Mouse (Mus musculus) heart, embryonic 14.5 days (tissue): ENCODE results near the gene Cited2. TPM values are rescaled to one million over a fixed set of nuclear protein-coding genes. Genes with fewer than 3 reads are reported as not detected.

Source experiments
- ATAC-seq: fragments of 200-750 bp; cut with Nextera tagmentation; 2 replicates; pipeline ENCODE4 v1.8.0; 2017; ENCODE audit warnings: low read depth, moderate TSS enrichment; ENCODE audit not compliant: insufficient number of reproducible peaks, insufficient read depth, low FRiP score
- H3K27ac ChIP-seq, 2 experiments: fragments of 200-500 bp in 1 of 2; fragments of 300-500 bp in 1 of 2; sonication (generic) in 1 of 2; replicated peaks in 1 of 2; 2 replicates each; pipeline ENCODE4 v1.5.1; 2012 to 2014; ENCODE audit warnings: low read depth in 2 of 2, low read length in 2 of 2, control low read depth in 1 of 2, mild to moderate bottlenecking in 1 of 2, mixed read lengths in 1 of 2; ENCODE audit not compliant: control insufficient read depth in 1 of 2, insufficient read depth in 1 of 2
- H3K27me3 ChIP-seq: fragments of 300-500 bp; sonication (generic); 2 replicates; pipeline ENCODE4 v1.6.1; 2014; ENCODE audit warnings: mild to moderate bottlenecking, low read length, control low read depth; ENCODE audit not compliant: control insufficient read depth, insufficient read depth
- H3K36me3 ChIP-seq: fragments of 300-500 bp; sonication (generic); 2 replicates; pipeline ENCODE4 v1.6.1; 2014; ENCODE audit warnings: mild to moderate bottlenecking, control low read depth, low read length, mixed read lengths; ENCODE audit not compliant: control insufficient read depth, insufficient read depth
- H3K4me1 ChIP-seq, 2 experiments: fragments of 200-500 bp in 1 of 2; fragments of 300-500 bp in 1 of 2; sonication (generic) in 1 of 2; 2 replicates each; pipeline ENCODE4 v1.6.1; 2012 to 2014; ENCODE audit warnings: low read length in 2 of 2, control low read depth in 1 of 2, mixed read lengths in 1 of 2; ENCODE audit not compliant: control insufficient read depth in 2 of 2, insufficient read depth in 2 of 2
- H3K4me2 ChIP-seq: fragments of 300-500 bp; sonication (generic); 2 replicates; pipeline ENCODE4 v1.6.1; 2014; ENCODE audit warnings: mild to moderate bottlenecking, low read length
- H3K4me3 ChIP-seq, 2 experiments: fragments of 200-500 bp in 1 of 2; fragments of 300-500 bp in 1 of 2; sonication (generic) in 1 of 2; 2 replicates each; pipeline ENCODE4 v1.5.1; 2012 to 2014; ENCODE audit warnings: low read length in 2 of 2, mild to moderate bottlenecking in 2 of 2, control low read depth in 1 of 2, low read depth in 1 of 2, moderate library complexity in 1 of 2; ENCODE audit not compliant: control insufficient read depth in 1 of 2, insufficient read depth in 1 of 2
- H3K9ac ChIP-seq: fragments of 300-500 bp; sonication (generic); 2 replicates; pipeline ENCODE4 v1.6.1; 2014; ENCODE audit warnings: mild to moderate bottlenecking, low read length
- H3K9me3 ChIP-seq: fragments of 300-500 bp; sonication (generic); 2 replicates; pipeline ENCODE4 v1.6.1; 2016; ENCODE audit warnings: low read length, control low read depth; ENCODE audit not compliant: control insufficient read depth
- WGBS: fragments of 180-500 bp; shearing (Covaris S2); extraction: QIAGEN DNeasy Blood & Tissue Kit; methylation state at CpG from one replicate; pipeline ENCODE4 v1.1.7; 2014; 5-methylcytosine and 5-hydroxymethylcytosine counted together
- polyA plus RNA-seq: library from polyadenylated mRNA; unstranded; fragments of >200 nt; fragmentation: Nextera tagmentation; extraction: Ambion mirVana; gene quantifications from 2 replicates; pipeline ENCODE4 v1.2.1, GENCODE M21; 2014

The Cited2 gene
- polyA plus RNA-seq, 1 experiment from 2014 or later, result 37.2 TPM

GRCm38 (mm10) chr10:17733057-17733456 is 10.0 kb downstream of the Cited2 start:
- Histone ChIP-seq H3K9me3 (no peaks in the 10 kb centered on the region), H3K27ac (no peak overlapping the region), H3K4me2 (no peak overlapping the region), H3K4me3 (no peak overlapping the region), H3K27me3 (no peaks in the 10 kb centered on the region), H3K4me1 (no peaks in the 10 kb centered on the region), H3K9ac (no peak overlapping the region), H3K36me3 (no peaks in the 10 kb centered on the region)
- WGBS, result 25% methylated on average over 4 of the region's 4 CpGs
- no peak for ATAC-seq

- Histone ChIP-seq H3K4me1 (no peaks in the 10 kb centered on the region), H3K36me3 (no peaks in the 10 kb centered on the region), H3K4me3 (no peak overlapping the region), H3K9ac (no peak overlapping the region), H3K4me2 (no peak overlapping the region), H3K9me3 (no peaks in the 10 kb centered on the region), H3K27me3 (no peaks in the 10 kb centered on the region), H3K27ac (no peak overlapping the region)
- 95% methylated on average over 2 of the region's 2 CpGs for WGBS
- ATAC-seq, result no peak
Measured at GRCm38 (mm10) chr10:17742581-17742980, 19.6 kb downstream of the Cited2 start.

GRCm38 (mm10) chr10:17752478-17752877 is 29.5 kb downstream of the Cited2 start:
- H3K4me2 ChIP-seq, result no peak overlapping the region
- H3K9ac ChIP-seq, result no peak overlapping the region
- no peaks in the 10 kb centered on the region for H3K4me1 ChIP-seq
- ATAC-seq, result no peak
- H3K9me3 ChIP-seq, result peaks cover 7% of the 10 kb centered on the region
- H3K4me3 ChIP-seq, result no peak overlapping the region
- no peaks in the 10 kb centered on the region for H3K36me3 ChIP-seq
- no peaks in the 10 kb centered on the region for H3K27me3 ChIP-seq
- WGBS, result 81% methylated on average over 5 of the region's 5 CpGs
- no peak overlapping the region for H3K27ac ChIP-seq

GRCm38 (mm10) chr10:17759772-17760171 is 36.8 kb downstream of the Cited2 start:
- ATAC-seq, result no peak
- 36% methylated on average over 3 of the region's 3 CpGs for WGBS

GRCm38 (mm10) chr10:17760750-17761613 is 38.0 kb downstream of the Cited2 start:
- ATAC-seq, result no peak; the same call in 1 of the 2 replicates
- 61% methylated on average over 9 of the region's 9 CpGs for WGBS
- H3K27ac ChIP-seq, result peak overlapping the region; percentile 1 to 70; a peak in 2 of 4 replicates

More at GRCm38 (mm10) chr10:17759772-17760171, 36.8 kb downstream of the Cited2 start:
- H3K27ac ChIP-seq, result peak overlapping the region in 1 of 2 experiments; percentile 44; a peak in 2 of 4 replicates
- H3K9ac ChIP-seq, result no peak overlapping the region
- no peaks in the 10 kb centered on the region for H3K27me3 ChIP-seq
- no peaks in the 10 kb centered on the region for H3K36me3 ChIP-seq
- peaks cover 7% of the 10 kb centered on the region for H3K9me3 ChIP-seq
- H3K4me1 ChIP-seq, result peaks cover 0 to 3% of the 10 kb centered on the region in 2 experiments; a peak in 2 of 4 replicates
- H3K4me2 ChIP-seq, result no peak overlapping the region
- no peak overlapping the region for H3K4me3 ChIP-seq

GRCm38 (mm10) chr10:17761652-17762051 is 38.6 kb downstream of the Cited2 start:
- Histone ChIP-seq H3K36me3 (no peaks in the 10 kb centered on the region), H3K27me3 (no peaks in the 10 kb centered on the region), H3K27ac (no peak overlapping the region), H3K4me2 (no peak overlapping the region), H3K4me3 (no peak overlapping the region), H3K4me1 (peaks cover 0 to 3% of the 10 kb centered on the region in 2 experiments; a peak in 2 of 4 replicates), H3K9ac (no peak overlapping the region), H3K9me3 (no peaks in the 10 kb centered on the region)
- ATAC-seq, result no peak
- WGBS, result 65% methylated on average over 1 of the region's 1 CpGs

More at GRCm38 (mm10) chr10:17760750-17761613, 38.0 kb downstream of the Cited2 start:
- Histone ChIP-seq H3K9me3 (peaks cover 2% of the 10 kb centered on the region; the same call in 1 of the 2 replicates), H3K4me2 (no peak overlapping the region), H3K4me1 (peaks cover 0 to 3% of the 10 kb centered on the region in 2 experiments; a peak in 2 of 4 replicates), H3K36me3 (no peaks in the 10 kb centered on the region), H3K4me3 (no peak overlapping the region), H3K27me3 (no peaks in the 10 kb centered on the region), H3K9ac (no peak overlapping the region)

- H3K9me3 ChIP-seq, result no peaks in the 10 kb centered on the region
- no peaks in the 10 kb centered on the region for H3K27me3 ChIP-seq
- peaks cover 0 to 3% of the 10 kb centered on the region in 2 experiments; a peak in 2 of 4 replicates for H3K4me1 ChIP-seq
- no peak overlapping the region for H3K27ac ChIP-seq
- no peaks in the 10 kb centered on the region for H3K36me3 ChIP-seq
- H3K9ac ChIP-seq, result no peak overlapping the region
- 96% methylated on average over 8 of the region's 8 CpGs for WGBS
- no peak for ATAC-seq
- H3K4me3 ChIP-seq, result no peak overlapping the region
- no peak overlapping the region for H3K4me2 ChIP-seq
Measured at GRCm38 (mm10) chr10:17762946-17763345, 39.9 kb downstream of the Cited2 start.
